Mouse (Mus musculus): ENCODE measurements at regions not wholly inside any gene's neighbourhood (a gene's known extent, or its start where the extent isn't known, plus 50 kb on each side); places are given as distances from the start of the nearest gene placed in this dataset.

- DNase-seq: no peak
These were observed 238.4 kb upstream of the Rbms1 start for GRCm38 (mm10) chr2:61201387-61201786.

GRCm38 (mm10) chr2:61193976-61194375 lies 231.0 kb upstream of the Rbms1 start:
- no peak for DNase-seq

- no peak for DNase-seq
These were observed 219.5 kb upstream of the Rbms1 start for GRCm38 (mm10) chr2:61182424-61182979.

GRCm38 (mm10) chr2:61177801-61178200 lies 214.8 kb upstream of the Rbms1 start:
- no peak for DNase-seq

GRCm38 (mm10) chr2:61176807-61177206 lies 213.8 kb upstream of the Rbms1 start:
- DNase-seq: no peak

GRCm38 (mm10) chr2:61173581-61173980 lies 210.6 kb upstream of the Rbms1 start:
- DNase-seq: no peak

- DNase-seq: no peak
These were observed 198.3 kb upstream of the Rbms1 start for GRCm38 (mm10) chr2:61161336-61161735.

- DNase-seq: no peak
These were observed 196.8 kb upstream of the Rbms1 start for GRCm38 (mm10) chr2:61159761-61160160.

- no peak for DNase-seq
These were observed 176.1 kb upstream of the Rbms1 start for GRCm38 (mm10) chr2:61138998-61139631.

GRCm38 (mm10) chr2:61138625-61138997 lies 175.6 kb upstream of the Rbms1 start:
- DNase-seq: no peak

- DNase-seq: no peak
These were observed 174.4 kb upstream of the Rbms1 start for GRCm38 (mm10) chr2:61137378-61137777.

- DNase-seq: no peak
These were observed 173.9 kb upstream of the Rbms1 start for GRCm38 (mm10) chr2:61136926-61137325.

- DNase-seq: no peak
These were observed 160.2 kb upstream of the Rbms1 start for GRCm38 (mm10) chr2:61123046-61123806.

- DNase-seq: no peak
These were observed 158.3 kb upstream of the Rbms1 start for GRCm38 (mm10) chr2:61121281-61121680.

GRCm38 (mm10) chr2:61114620-61115019 lies 151.6 kb upstream of the Rbms1 start:
- no peak for DNase-seq

- DNase-seq: no peak
These were observed 150.9 kb upstream of the Rbms1 start for GRCm38 (mm10) chr2:61113916-61114315.

- no peak for DNase-seq
These were observed 147.6 kb upstream of the Rbms1 start for GRCm38 (mm10) chr2:61110591-61110990.

GRCm38 (mm10) chr2:61109564-61109963 lies 146.6 kb upstream of the Rbms1 start:
- DNase-seq: no peak

GRCm38 (mm10) chr2:61105169-61105568 lies 142.2 kb upstream of the Rbms1 start:
- no peak for DNase-seq

GRCm38 (mm10) chr2:61100854-61101253 lies 137.9 kb upstream of the Rbms1 start:
- DNase-seq: no peak

- DNase-seq: no peak
These were observed 125.5 kb upstream of the Rbms1 start for GRCm38 (mm10) chr2:61088501-61088900.

- DNase-seq: peak; percentile 5
These were observed 121.8 kb upstream of the Rbms1 start for GRCm38 (mm10) chr2:61084835-61085234.

- no peak for DNase-seq
These were observed 120.1 kb upstream of the Rbms1 start for GRCm38 (mm10) chr2:61083100-61083499.

- no peak for DNase-seq
These were observed 119.6 kb upstream of the Rbms1 start for GRCm38 (mm10) chr2:61082640-61083039.

Data from thymus, postnatal 14 days (tissue).